Mouse (Mus musculus) E14TG2a.4 (cell line): ENCODE measurements around the gene Pex19.

Source experiments
- CTCF ChIP-seq: conservative IDR thresholded peaks from 2 replicates; pipeline ENCODE4 v1.5.1; 2014; ENCODE audit warnings: low read length
- POU5F1 ChIP-seq: IDR thresholded peaks from 2 replicates; pipeline ENCODE4 v1.6.1; 2014; ENCODE audit warnings: low read length, borderline replicate concordance

DNA sequence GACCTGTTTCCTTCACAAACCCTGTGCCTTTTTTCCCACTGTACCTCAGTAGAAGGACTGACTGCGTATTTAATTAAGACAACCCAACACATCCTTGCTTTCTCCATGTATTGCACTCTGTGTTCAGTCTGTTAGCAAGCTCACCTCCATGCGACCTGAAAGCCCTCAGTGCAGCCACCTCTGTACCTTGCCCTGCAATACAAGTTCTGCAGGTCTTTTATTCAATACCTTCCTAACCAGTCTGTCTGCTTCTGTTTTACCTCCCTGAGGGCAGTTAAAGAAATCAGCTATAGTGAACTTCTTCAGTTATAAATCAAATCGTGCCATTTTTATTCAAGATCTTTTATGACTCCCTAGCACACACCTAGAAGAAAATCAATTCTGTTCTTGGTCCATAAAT, 15.0 kb downstream of the Pex19 start:
- TF ChIP-seq CTCF (no peak), POU5F1 (no peak)
